Mouse (Mus musculus) limb, embryonic 13.5 days (tissue): ENCODE data around the gene Gm28036. TPM values are rescaled to one million over a fixed set of nuclear protein-coding genes. Genes with fewer than 3 reads are reported as not detected.
A peak's percentile ranks its signal among the peaks of the same experiment; 100 is the strongest.
"Not testable (repeated sequence)": the region's sequence is repeated elsewhere in the genome, so short reads cannot be mapped to it uniquely, and the experiment has no call there.

Experiments
- ATAC-seq: fragments of 200-750 bp; cut with Nextera tagmentation; 2 replicates; pipeline ENCODE4 v1.8.0; 2017; ENCODE audit warnings: low read depth, moderate number of reproducible peaks, moderate TSS enrichment; ENCODE audit not compliant: low FRiP score
- H3K27ac ChIP-seq: fragments of 300-500 bp; sonication (generic); 2 replicates; pipeline ENCODE4 v1.5.1; 2015; ENCODE audit warnings: inconsistent platforms, mild to moderate bottlenecking, moderate library complexity
- H3K27me3 ChIP-seq: fragments of 300-500 bp; sonication (generic); 2 replicates; pipeline ENCODE4 v1.6.1; 2015; ENCODE audit warnings: mild to moderate bottlenecking, inconsistent platforms
- H3K36me3 ChIP-seq: fragments of 300-500 bp; sonication (generic); 2 replicates; pipeline ENCODE4 v1.6.1; 2015; ENCODE audit warnings: inconsistent platforms, mild to moderate bottlenecking, moderate library complexity
- H3K4me1 ChIP-seq: fragments of 300-500 bp; sonication (generic); 2 replicates; pipeline ENCODE4 v1.6.1; 2015; ENCODE audit warnings: inconsistent platforms
- H3K4me2 ChIP-seq: fragments of 300-500 bp; sonication (generic); replicated peaks from 2 replicates; pipeline ENCODE4 v1.6.1; 2015; ENCODE audit warnings: inconsistent platforms, mild to moderate bottlenecking, moderate library complexity
- H3K4me3 ChIP-seq: fragments of 300-500 bp; sonication (generic); 2 replicates; pipeline ENCODE4 v1.5.1; 2015; ENCODE audit warnings: moderate library complexity, mild to moderate bottlenecking, inconsistent platforms
- H3K9ac ChIP-seq: fragments of 300-500 bp; sonication (generic); 2 replicates; pipeline ENCODE4 v1.6.1; 2015; ENCODE audit warnings: mild to moderate bottlenecking, inconsistent platforms
- H3K9me3 ChIP-seq: fragments of 300-500 bp; sonication (generic); 2 replicates; pipeline ENCODE4 v1.6.1; 2016; ENCODE audit warnings: inconsistent platforms
- WGBS: fragments of 180-500 bp; shearing (Covaris S2); methylation state at CpG from one replicate; pipeline ENCODE4 v1.1.7; 2015; 5-methylcytosine and 5-hydroxymethylcytosine counted together
- polyA plus RNA-seq: library from polyadenylated mRNA; unstranded; fragments of >200 nt; fragmentation: Nextera tagmentation; extraction: Ambion mirVana; gene quantifications from 2 replicates; pipeline ENCODE4 v1.2.1, GENCODE M21; 2015

The Gm28036 gene
- polyA plus RNA-seq, 1 experiment from 2014 or later, result 15.4 TPM

GRCm38 (mm10) chr2:156123731-156124130 lies 3.2 kb downstream of the Gm28036 start:
- Histone ChIP-seq H3K36me3 (peaks cover 40% of the 10 kb centered on the region), H3K9me3 (no peaks in the 10 kb centered on the region), H3K4me2 (no peak overlapping the region), H3K27ac (no peak overlapping the region), H3K4me1 (no peaks in the 10 kb centered on the region), H3K9ac (no peak overlapping the region), H3K27me3 (no peaks in the 10 kb centered on the region), H3K4me3 (no peak overlapping the region)
- WGBS, result 88% methylated on average over 5 of the region's 5 CpGs
- ATAC-seq, result no peak

GRCm38 (mm10) chr2:156119566-156119965 lies 7.3 kb downstream of the Gm28036 start:
- no peaks in the 10 kb centered on the region for H3K27me3 ChIP-seq
- ATAC-seq, result no peak
- no peak overlapping the region for H3K9ac ChIP-seq
- no peak overlapping the region for H3K4me3 ChIP-seq
- H3K4me2 ChIP-seq, result no peak overlapping the region
- H3K36me3 ChIP-seq, result peaks cover 14% of the 10 kb centered on the region; the same call in 1 of the 2 replicates
- no peaks in the 10 kb centered on the region for H3K4me1 ChIP-seq
- H3K27ac ChIP-seq, result no peak overlapping the region
- no peaks in the 10 kb centered on the region for H3K9me3 ChIP-seq

GRCm38 (mm10) chr2:156112080-156112423 lies 14.8 kb downstream of the Gm28036 start:
- not testable (repeated sequence) for H3K36me3 ChIP-seq, H3K4me1 ChIP-seq, ATAC-seq, H3K9me3 ChIP-seq, H3K27me3 ChIP-seq
- peak overlapping the region; percentile 97 for H3K9ac ChIP-seq
- 27% methylated on average over 5 of the region's 5 CpGs for WGBS
- H3K27ac ChIP-seq, result peak overlapping the region; percentile 92
- H3K4me3 ChIP-seq, result peak overlapping the region; percentile 95
- peak overlapping the region; percentile 69 for H3K4me2 ChIP-seq

GRCm38 (mm10) chr2:156111358-156112079 lies 15.4 kb downstream of the Gm28036 start, which contains the start of the genes Cpne1 and Rbm12:
Cpne1 (minus strand) TSS chr2:156111965.
Rbm12 (minus strand) TSS chr2:156111978.
- Histone ChIP-seq H3K4me3 (peak within 1 kb of the TSS; percentile 95), H3K9me3 (no peaks in the 10 kb centered on the region), H3K27me3 (no peaks in the 10 kb centered on the region), H3K27ac (peak within 1 kb of the TSS; percentile 92), H3K4me2 (peak within 1 kb of the TSS; percentile 69), H3K36me3 (peaks cover 3% of the 10 kb centered on the region; the same call in 1 of the 2 replicates), H3K9ac (peak within 1 kb of the TSS; percentile 97), H3K4me1 (peaks cover 11% of the 10 kb centered on the region)
- WGBS, result under 1% methylated on average over 74 of the region's 74 CpGs
- peak; percentile 93 for ATAC-seq

GRCm38 (mm10) chr2:156110627-156111357 lies 16.1 kb downstream of the Gm28036 start:
- Histone ChIP-seq H3K27ac (peak overlapping the region; percentile 92), H3K36me3 (peaks cover 7% of the 10 kb centered on the region; the same call in 1 of the 2 replicates), H3K27me3 (no peaks in the 10 kb centered on the region), H3K4me2 (peak overlapping the region; percentile 69), H3K4me3 (peak overlapping the region; percentile 95), H3K9ac (peak overlapping the region; percentile 97), H3K4me1 (peaks cover 15% of the 10 kb centered on the region), H3K9me3 (no peaks in the 10 kb centered on the region)
- peak; percentile 73 for ATAC-seq
- under 1% methylated on average over 16 of the region's 16 CpGs for WGBS

GRCm38 (mm10) chr2:156091926-156092325 lies 35.0 kb downstream of the Gm28036 start:
- H3K27ac ChIP-seq, result no peak overlapping the region
- no peaks in the 10 kb centered on the region for H3K9me3 ChIP-seq
- no peak overlapping the region for H3K9ac ChIP-seq
- H3K27me3 ChIP-seq, result no peaks in the 10 kb centered on the region
- WGBS, result 58% methylated on average over 5 of the region's 5 CpGs
- ATAC-seq, result no peak
- peaks cover 33% of the 10 kb centered on the region for H3K36me3 ChIP-seq
- no peak overlapping the region for H3K4me2 ChIP-seq
- peaks cover 16% of the 10 kb centered on the region for H3K4me1 ChIP-seq
- no peak overlapping the region for H3K4me3 ChIP-seq

- Histone ChIP-seq H3K36me3 (peaks cover 12% of the 10 kb centered on the region), H3K4me2 (no peak overlapping the region), H3K27ac (no peak overlapping the region), H3K4me1 (peaks cover 18% of the 10 kb centered on the region), H3K9ac (no peak overlapping the region), H3K4me3 (no peak overlapping the region), H3K9me3 (no peaks in the 10 kb centered on the region), H3K27me3 (no peaks in the 10 kb centered on the region)
- 100% methylated on average over 1 of the region's 1 CpGs for WGBS
- ATAC-seq, result no peak
These were observed 37.1 kb downstream of the Gm28036 start for GRCm38 (mm10) chr2:156089799-156090198.

GRCm38 (mm10) chr2:156087391-156088110 lies 39.3 kb downstream of the Gm28036 start:
- Histone ChIP-seq H3K4me3 (no peak overlapping the region), H3K9ac (no peak overlapping the region), H3K4me1 (peaks cover 18% of the 10 kb centered on the region), H3K27ac (no peak overlapping the region), H3K4me2 (no peak overlapping the region), H3K9me3 (no peaks in the 10 kb centered on the region), H3K27me3 (no peaks in the 10 kb centered on the region), H3K36me3 (peaks cover 9% of the 10 kb centered on the region)
- 89% methylated on average over 7 of the region's 7 CpGs for WGBS
- ATAC-seq, result no peak

- ATAC-seq, result no peak
These were observed 42.4 kb downstream of the Gm28036 start for GRCm38 (mm10) chr2:156084541-156084940.

GRCm38 (mm10) chr2:156080391-156080790 lies 46.5 kb downstream of the Gm28036 start:
- H3K4me1 ChIP-seq, result no peaks in the 10 kb centered on the region
- H3K9ac ChIP-seq, result no peak overlapping the region
- H3K9me3 ChIP-seq, result no peaks in the 10 kb centered on the region
- H3K4me2 ChIP-seq, result no peak overlapping the region
- peaks cover 41% of the 10 kb centered on the region for H3K36me3 ChIP-seq
- H3K27ac ChIP-seq, result no peak overlapping the region
- WGBS, result 90% methylated on average over 7 of the region's 7 CpGs
- ATAC-seq, result no peak
- no peaks in the 10 kb centered on the region for H3K27me3 ChIP-seq
- no peak overlapping the region for H3K4me3 ChIP-seq

More at GRCm38 (mm10) chr2:156084541-156084940, 42.4 kb downstream of the Gm28036 start:
- H3K4me2 ChIP-seq, result no peak overlapping the region
- H3K27me3 ChIP-seq, result no peaks in the 10 kb centered on the region
- H3K9ac ChIP-seq, result no peak overlapping the region
- no peaks in the 10 kb centered on the region for H3K9me3 ChIP-seq
- H3K27ac ChIP-seq, result no peak overlapping the region
- H3K4me1 ChIP-seq, result peaks cover 13% of the 10 kb centered on the region; the same call in 1 of the 2 replicates
- WGBS, result 92% methylated on average over 3 of the region's 3 CpGs
- no peak overlapping the region for H3K4me3 ChIP-seq
- peaks cover 3% of the 10 kb centered on the region for H3K36me3 ChIP-seq

- Histone ChIP-seq H3K9me3 (no peaks in the 10 kb centered on the region), H3K4me1 (no peaks in the 10 kb centered on the region), H3K27ac (no peak overlapping the region), H3K36me3 (peaks cover 49% of the 10 kb centered on the region), H3K4me3 (no peak overlapping the region), H3K4me2 (no peak overlapping the region), H3K9ac (no peak overlapping the region), H3K27me3 (no peaks in the 10 kb centered on the region)
- ATAC-seq, result no peak
- 40% methylated on average over 4 of the region's 4 CpGs for WGBS
These were observed 47.2 kb downstream of the Gm28036 start for GRCm38 (mm10) chr2:156079674-156080073.

- H3K27ac ChIP-seq, result no peak overlapping the region
- H3K36me3 ChIP-seq, result peaks cover 54% of the 10 kb centered on the region
- no peak overlapping the region for H3K4me2 ChIP-seq
- H3K9ac ChIP-seq, result no peak overlapping the region
- H3K4me1 ChIP-seq, result no peaks in the 10 kb centered on the region
- no peaks in the 10 kb centered on the region for H3K27me3 ChIP-seq
- ATAC-seq, result no peak
- WGBS, result 89% methylated on average over 8 of the region's 8 CpGs
- no peak overlapping the region for H3K4me3 ChIP-seq
- no peaks in the 10 kb centered on the region for H3K9me3 ChIP-seq
These were observed 47.7 kb downstream of the Gm28036 start for GRCm38 (mm10) chr2:156079183-156079560.
